Mouse (Mus musculus) kidney, adult 2 months (tissue): ENCODE data around the gene Ugt2b34.

ENCODE experiments used
- CTCF ChIP-seq: fragments of 200-500 bp; conservative IDR thresholded peaks from 2 replicates; pipeline ENCODE4 v1.5.1; 2011; ENCODE audit warnings: low read depth, mild to moderate bottlenecking, control low read depth, low read length, moderate library complexity, mixed read lengths; ENCODE audit not compliant: insufficient read depth, insufficient read length
- POLR2A ChIP-seq: fragments of 200-500 bp; IDR thresholded peaks from one replicate; pipeline ENCODE4 v1.6.1; 2011; ENCODE audit warnings: low read depth, low read length, control low read depth

- TF ChIP-seq POLR2A (no peak), CTCF (no peak)
Observed at GRCm38 (mm10) chr5:86906758-86907157, at the start of gene Ugt2b34.
